Mouse (Mus musculus) kidney, adult 2 months (tissue): ENCODE results near the gene Platr17.

Experiments
- CTCF ChIP-seq: fragments of 200-500 bp; conservative IDR thresholded peaks from 2 replicates; pipeline ENCODE4 v1.5.1; 2011; ENCODE audit warnings: low read depth, mild to moderate bottlenecking, control low read depth, low read length, moderate library complexity, mixed read lengths; ENCODE audit not compliant: insufficient read depth, insufficient read length
- POLR2A ChIP-seq: fragments of 200-500 bp; IDR thresholded peaks from one replicate; pipeline ENCODE4 v1.6.1; 2011; ENCODE audit warnings: low read depth, low read length, control low read depth

- TF ChIP-seq CTCF (no peak), POLR2A (no peak)
These were observed 2.4 kb upstream of the Platr17 start for GRCm38 (mm10) chr17:33902491-33902890.
